Mouse (Mus musculus) hindbrain, embryonic 13.5 days (tissue): ENCODE measurements around the gene Ildr2. TPM values are rescaled to one million over a fixed set of nuclear protein-coding genes. Genes with fewer than 3 reads are reported as not detected.

Source experiments
- ATAC-seq: fragments of 200-750 bp; cut with Nextera tagmentation; 2 replicates; pipeline ENCODE4 v1.8.0; 2017; ENCODE audit warnings: moderate TSS enrichment; ENCODE audit not compliant: low FRiP score
- H3K27ac ChIP-seq: fragments of 300-500 bp; sonication (generic); 2 replicates; pipeline ENCODE4 v1.5.1; 2015; ENCODE audit warnings: inconsistent platforms, mild to moderate bottlenecking, moderate library complexity
- H3K27me3 ChIP-seq: fragments of 300-500 bp; sonication (generic); 2 replicates; pipeline ENCODE4 v1.6.1; 2015; ENCODE audit warnings: mild to moderate bottlenecking, inconsistent platforms
- H3K36me3 ChIP-seq: fragments of 300-500 bp; sonication (generic); 2 replicates; pipeline ENCODE4 v1.6.1; 2015; ENCODE audit warnings: mild to moderate bottlenecking, inconsistent platforms
- H3K4me1 ChIP-seq: fragments of 300-500 bp; sonication (generic); replicated peaks from 2 replicates; pipeline ENCODE4 v1.6.1; 2015; ENCODE audit warnings: inconsistent platforms
- H3K4me2 ChIP-seq: fragments of 300-500 bp; sonication (generic); 2 replicates; pipeline ENCODE4 v1.6.1; 2015; ENCODE audit warnings: inconsistent platforms, mild to moderate bottlenecking, moderate library complexity
- H3K4me3 ChIP-seq: fragments of 300-500 bp; sonication (generic); 2 replicates; pipeline ENCODE4 v1.5.1; 2015; ENCODE audit warnings: mild to moderate bottlenecking, inconsistent platforms
- H3K9ac ChIP-seq: fragments of 300-500 bp; sonication (generic); 2 replicates; pipeline ENCODE4 v1.6.1; 2015; ENCODE audit warnings: mild to moderate bottlenecking, inconsistent platforms
- H3K9me3 ChIP-seq: fragments of 300-500 bp; sonication (generic); 2 replicates; pipeline ENCODE4 v1.6.1; 2016; ENCODE audit warnings: inconsistent platforms
- WGBS: fragments of 180-500 bp; shearing (Covaris S2); methylation state at CpG from one replicate; pipeline ENCODE4 v1.1.7; 2015; 5-methylcytosine and 5-hydroxymethylcytosine counted together
- polyA plus RNA-seq: library from polyadenylated mRNA; unstranded; fragments of >200 nt; fragmentation: Nextera tagmentation; extraction: Ambion mirVana; gene quantifications from 2 replicates; pipeline ENCODE4 v1.2.1, GENCODE M21; 2015

The Ildr2 gene
- polyA plus RNA-seq, 1 experiment from 2014 or later, result 3.6 TPM

DNA sequence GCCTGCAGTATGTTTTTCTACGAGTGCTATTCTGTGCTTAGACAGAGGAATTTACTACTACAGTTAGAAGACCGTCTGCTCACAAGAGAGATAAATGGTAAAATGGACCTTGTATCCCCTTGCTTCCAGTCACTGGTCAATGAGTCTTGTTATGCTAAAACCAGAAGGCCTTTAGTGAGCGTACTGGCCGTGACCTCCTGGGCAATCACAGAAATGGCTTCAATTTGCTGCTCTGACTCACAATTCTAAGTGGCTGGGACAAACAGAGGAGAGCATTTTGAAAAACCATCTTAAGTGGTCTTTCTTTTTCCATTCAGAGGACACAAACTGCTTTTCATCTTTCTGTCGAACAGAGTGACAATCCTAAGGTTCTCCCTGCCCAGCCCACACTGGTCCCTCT, 57.2 kb downstream of the Ildr2 start:
- no peak overlapping the region for H3K9ac ChIP-seq
- H3K36me3 ChIP-seq, result 0 out of 2 replicates have a peak, but pooled peaks cover 2% of the 10 kb centered on the region
- H3K4me3 ChIP-seq, result no peak overlapping the region
- H3K4me1 ChIP-seq, result peaks cover 18% of the 10 kb centered on the region
- peaks cover 19% of the 10 kb centered on the region; the same call in 1 of the 2 replicates for H3K27me3 ChIP-seq
- H3K4me2 ChIP-seq, result no peak overlapping the region
- ATAC-seq, result no peak
- H3K9me3 ChIP-seq, result no peaks in the 10 kb centered on the region
- H3K27ac ChIP-seq, result no peak overlapping the region
- WGBS, result 61% methylated on average over 5 of the region's 5 CpGs

DNA sequence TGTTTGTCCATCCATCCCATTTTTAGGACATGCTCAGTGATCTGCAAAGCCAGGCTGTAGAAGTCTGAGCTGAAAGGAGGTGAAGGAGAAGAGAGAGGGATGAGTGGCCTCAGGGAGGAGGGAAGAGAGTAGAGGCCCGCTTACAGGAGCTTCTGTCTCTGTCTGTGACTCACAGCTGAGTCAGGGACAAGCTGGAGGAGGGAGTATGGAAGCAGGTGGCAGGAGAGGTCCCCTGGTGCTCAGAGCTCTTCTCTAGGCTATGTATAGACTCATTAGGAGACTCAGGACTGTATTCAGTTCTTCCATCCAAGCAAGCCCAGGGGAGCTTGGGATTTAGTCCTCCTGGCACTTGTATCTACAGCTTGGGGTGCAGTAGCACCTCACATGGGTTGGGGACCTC, 59.7 kb downstream of the Ildr2 start:
- Histone ChIP-seq H3K4me3 (no peak overlapping the region), H3K9me3 (no peaks in the 10 kb centered on the region), H3K9ac (no peak overlapping the region), H3K4me1 (peaks cover 13% of the 10 kb centered on the region), H3K36me3 (0 out of 2 replicates have a peak, but pooled peaks cover 2% of the 10 kb centered on the region), H3K27me3 (peaks cover 7% of the 10 kb centered on the region; the same call in 1 of the 2 replicates), H3K27ac (no peak overlapping the region), H3K4me2 (no peak overlapping the region)
- no peak for ATAC-seq
- WGBS, result 56% methylated on average over 1 of the region's 1 CpGs

DNA sequence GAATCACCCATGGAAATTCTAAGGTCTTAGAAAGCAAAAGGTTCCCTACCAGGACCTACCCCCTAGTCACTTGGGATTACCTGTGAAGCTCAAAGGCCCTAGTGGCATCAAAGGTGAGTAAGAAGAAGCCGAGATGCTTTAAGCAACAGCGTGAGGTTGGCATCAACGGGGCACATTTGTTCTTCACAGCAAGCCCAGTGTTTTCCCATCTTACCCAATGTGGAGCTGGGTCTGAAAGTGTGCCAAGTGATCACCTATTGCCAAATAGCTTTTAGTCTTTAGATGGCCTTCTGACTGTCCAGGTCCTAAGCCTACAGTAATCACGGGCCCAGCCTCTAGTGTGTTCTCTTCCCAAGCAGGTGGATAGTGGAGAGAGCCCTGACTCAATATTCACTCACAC, 61.8 kb downstream of the Ildr2 start:
- WGBS, result 92% methylated on average over 4 of the region's 4 CpGs
- Histone ChIP-seq H3K4me1 (no peaks in the 10 kb centered on the region), H3K4me2 (no peak overlapping the region), H3K27ac (no peak overlapping the region), H3K27me3 (no peaks in the 10 kb centered on the region), H3K36me3 (0 out of 2 replicates have a peak, but pooled peaks cover 2% of the 10 kb centered on the region), H3K4me3 (no peak overlapping the region), H3K9ac (no peak overlapping the region), H3K9me3 (no peaks in the 10 kb centered on the region)
- no peak for ATAC-seq

DNA sequence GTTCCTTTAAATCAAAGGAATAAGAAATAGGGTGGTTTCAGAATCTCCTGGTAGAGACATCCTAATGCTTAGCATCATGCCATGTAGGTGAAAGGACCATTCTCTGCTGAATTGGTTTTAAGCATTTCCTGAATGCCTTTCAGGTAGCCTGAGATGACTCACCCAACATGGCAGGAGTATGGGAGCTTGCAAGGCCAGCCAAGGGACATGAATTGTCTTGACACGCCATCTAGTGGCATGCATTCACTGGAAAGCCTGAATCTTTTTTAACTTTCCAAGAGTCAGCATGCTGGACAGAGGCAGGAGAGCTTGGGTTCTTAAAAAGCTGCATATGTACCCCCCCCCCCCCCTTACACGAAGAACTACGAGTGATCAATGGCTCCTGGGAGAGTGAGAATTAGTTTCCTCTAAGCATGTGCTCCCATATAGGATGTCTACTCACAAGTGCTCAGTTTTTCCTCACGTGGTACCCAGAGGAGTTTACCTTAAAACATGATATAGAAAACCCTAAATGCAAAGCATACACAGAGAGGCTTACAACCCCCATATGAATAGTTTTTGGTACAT, 65.3 kb downstream of the Ildr2 start:
- H3K36me3 ChIP-seq, result no peaks in the 10 kb centered on the region
- WGBS, result 13% methylated on average over 4 of the region's 4 CpGs
- no peaks in the 10 kb centered on the region for H3K9me3 ChIP-seq
- H3K4me2 ChIP-seq, result no peak overlapping the region
- H3K27me3 ChIP-seq, result 0 out of 2 replicates have a peak, but pooled peaks cover 3% of the 10 kb centered on the region
- no peak for ATAC-seq
- H3K27ac ChIP-seq, result no peak overlapping the region
- no peaks in the 10 kb centered on the region for H3K4me1 ChIP-seq
- no peak overlapping the region for H3K4me3 ChIP-seq
- H3K9ac ChIP-seq, result no peak overlapping the region

DNA sequence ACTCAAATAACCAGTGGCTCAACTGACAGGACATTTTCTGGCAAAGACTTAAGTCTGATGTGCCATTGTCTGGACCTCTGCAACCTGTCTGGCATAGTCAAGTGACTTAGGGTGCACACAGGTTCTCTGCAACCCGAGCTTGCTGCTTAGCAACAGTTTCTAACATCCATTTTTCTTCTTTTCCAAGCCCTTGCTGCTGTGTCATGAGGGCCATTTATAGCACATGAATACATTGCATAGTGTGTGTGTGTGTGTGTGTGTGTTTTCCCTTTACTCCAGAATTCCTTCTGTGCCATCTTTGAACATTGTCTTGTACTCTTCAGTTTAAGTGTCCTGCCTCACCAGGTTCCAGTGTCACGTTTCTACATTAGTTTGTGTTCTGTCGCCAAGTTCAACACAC, 72.5 kb downstream of the Ildr2 start:
- no peak overlapping the region for H3K27ac ChIP-seq
- WGBS, result 66% methylated on average over 3 of the region's 3 CpGs
- no peaks in the 10 kb centered on the region for H3K9me3 ChIP-seq
- no peak for ATAC-seq
- no peak overlapping the region for H3K9ac ChIP-seq
- 0 out of 2 replicates have a peak, but pooled peaks cover 3% of the 10 kb centered on the region for H3K27me3 ChIP-seq
- H3K4me3 ChIP-seq, result no peak overlapping the region
- H3K4me2 ChIP-seq, result no peak overlapping the region
- H3K36me3 ChIP-seq, result no peaks in the 10 kb centered on the region
- no peaks in the 10 kb centered on the region for H3K4me1 ChIP-seq

DNA sequence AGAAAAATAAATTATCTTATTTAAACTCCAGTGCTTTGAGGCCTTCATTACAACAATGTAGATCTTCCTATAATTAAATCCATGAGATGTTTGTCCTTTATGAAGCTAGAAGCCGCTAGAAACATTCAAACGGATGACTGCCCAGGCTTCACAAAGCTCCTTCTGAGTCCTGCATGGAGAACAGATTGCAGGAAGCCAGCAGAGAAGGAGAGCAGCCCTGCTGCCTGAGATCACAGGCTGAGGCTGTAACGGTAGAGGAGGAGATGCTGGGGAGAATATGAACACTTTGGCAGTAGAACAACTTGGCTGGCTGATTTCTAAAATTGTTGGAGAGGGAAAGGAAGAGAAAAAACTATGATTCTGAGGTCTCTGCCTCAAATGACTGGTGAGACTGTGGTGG, 76.8 kb downstream of the Ildr2 start:
- H3K4me1 ChIP-seq, result no peaks in the 10 kb centered on the region
- no peak overlapping the region for H3K4me3 ChIP-seq
- H3K9me3 ChIP-seq, result no peaks in the 10 kb centered on the region
- H3K4me2 ChIP-seq, result no peak overlapping the region
- WGBS, result 50% methylated on average over 3 of the region's 3 CpGs
- H3K27ac ChIP-seq, result no peak overlapping the region
- H3K27me3 ChIP-seq, result no peaks in the 10 kb centered on the region
- no peak overlapping the region for H3K9ac ChIP-seq
- no peak for ATAC-seq
- no peaks in the 10 kb centered on the region for H3K36me3 ChIP-seq

DNA sequence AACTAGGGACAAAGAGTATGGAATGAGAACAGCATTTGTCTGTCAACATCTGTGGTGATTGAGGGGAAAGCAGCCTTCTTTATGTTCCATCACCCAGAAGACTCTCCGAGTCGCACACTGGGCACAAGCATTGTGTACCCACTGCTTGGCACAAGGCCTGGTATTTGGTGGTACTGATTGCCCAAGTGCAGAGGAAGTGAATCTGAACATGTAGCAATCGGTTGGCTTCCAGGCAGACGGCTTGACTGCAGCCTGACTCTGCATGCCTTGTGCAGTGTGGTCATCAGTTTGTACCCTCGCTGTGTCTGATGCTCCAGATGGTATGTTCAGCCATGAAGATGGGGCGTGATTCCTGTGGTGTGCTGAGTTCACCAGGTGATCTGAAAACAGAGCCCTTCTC, 85.2 kb downstream of the Ildr2 start:
- Histone ChIP-seq H3K4me2 (no peak overlapping the region), H3K36me3 (no peaks in the 10 kb centered on the region), H3K27ac (no peak overlapping the region), H3K9ac (no peak overlapping the region), H3K4me1 (peaks cover under 1% of the 10 kb centered on the region), H3K4me3 (no peak overlapping the region), H3K27me3 (peaks cover 4% of the 10 kb centered on the region), H3K9me3 (no peaks in the 10 kb centered on the region)
- no peak for ATAC-seq
- WGBS, result 83% methylated on average over 6 of the region's 6 CpGs

DNA sequence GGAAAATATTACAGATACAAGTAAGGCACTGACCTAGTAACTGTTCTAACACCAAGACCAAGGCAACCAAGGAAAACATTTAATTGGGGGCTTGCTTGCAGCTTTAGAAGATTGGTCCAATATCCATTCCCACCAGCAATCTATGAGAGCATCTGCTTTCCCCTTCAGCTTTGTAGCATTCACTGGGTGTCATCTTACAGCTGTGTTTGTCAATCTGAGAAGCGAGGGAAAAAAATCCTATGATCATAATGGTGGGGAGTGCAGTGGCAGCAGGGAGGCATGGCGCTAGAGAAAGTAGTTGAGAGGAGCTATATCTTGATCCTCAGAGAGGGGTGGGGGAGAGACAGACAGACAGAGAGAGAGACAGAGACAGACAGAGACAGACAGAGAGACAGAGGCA, 88.1 kb downstream of the Ildr2 start:
- WGBS, result 81% methylated on average over 2 of the region's 2 CpGs
- Histone ChIP-seq H3K9ac (no peak overlapping the region), H3K36me3 (no peaks in the 10 kb centered on the region), H3K27ac (no peak overlapping the region), H3K9me3 (no peaks in the 10 kb centered on the region), H3K4me3 (no peak overlapping the region), H3K4me1 (peaks cover 8% of the 10 kb centered on the region), H3K27me3 (peaks cover 9% of the 10 kb centered on the region), H3K4me2 (no peak overlapping the region)
- no peak for ATAC-seq

DNA sequence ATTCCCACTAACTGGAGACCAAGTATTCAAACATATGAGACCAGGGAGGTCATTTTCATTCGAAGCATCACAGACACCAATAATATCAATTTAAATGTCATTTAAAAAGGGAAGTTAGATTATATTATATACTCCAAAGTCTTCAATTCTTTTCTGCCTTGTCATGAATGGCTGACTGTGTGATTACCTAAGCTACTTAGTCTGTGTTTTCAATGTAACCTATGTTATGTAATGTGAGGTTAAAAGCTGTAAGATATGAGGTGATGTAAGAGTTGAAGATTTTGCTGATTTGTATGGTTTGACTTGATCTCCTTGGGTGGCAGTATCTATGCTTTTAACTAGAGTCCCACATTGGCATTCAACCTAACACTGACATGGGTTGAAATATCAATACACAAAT, 88.6 kb downstream of the Ildr2 start:
- Histone ChIP-seq H3K27me3 (peaks cover 9% of the 10 kb centered on the region), H3K27ac (no peak overlapping the region), H3K4me2 (no peak overlapping the region), H3K9me3 (no peaks in the 10 kb centered on the region), H3K4me3 (no peak overlapping the region), H3K9ac (no peak overlapping the region), H3K4me1 (peaks cover 8% of the 10 kb centered on the region), H3K36me3 (no peaks in the 10 kb centered on the region)
- no peak for ATAC-seq
- WGBS, result 93% methylated on average over 1 of the region's 1 CpGs

DNA sequence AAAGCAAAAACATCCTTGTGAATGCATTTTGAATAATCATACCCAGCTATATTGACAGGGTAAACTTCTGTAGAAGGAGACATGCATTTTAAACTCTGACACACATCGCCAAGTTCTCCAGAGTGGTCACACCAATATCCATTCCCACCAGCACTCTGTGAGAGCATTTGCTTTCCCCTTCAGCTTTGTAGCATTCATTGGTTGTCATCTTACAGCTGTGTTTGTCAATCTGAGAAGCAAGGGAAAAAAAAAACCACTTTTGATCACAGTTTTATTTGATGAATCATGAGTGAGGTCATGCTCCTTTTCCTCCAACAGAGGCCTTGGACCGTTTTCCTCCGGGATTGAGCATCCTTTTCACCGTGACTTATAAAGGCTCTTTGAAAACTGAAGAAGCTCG, 89.6 kb downstream of the Ildr2 start:
- no peak for ATAC-seq
- Histone ChIP-seq H3K4me3 (no peak overlapping the region), H3K4me2 (no peak overlapping the region), H3K36me3 (no peaks in the 10 kb centered on the region), H3K4me1 (peaks cover 8% of the 10 kb centered on the region), H3K9me3 (no peaks in the 10 kb centered on the region), H3K27ac (no peak overlapping the region), H3K27me3 (peaks cover 9% of the 10 kb centered on the region), H3K9ac (no peak overlapping the region)
- 38% methylated on average over 5 of the region's 5 CpGs for WGBS

DNA sequence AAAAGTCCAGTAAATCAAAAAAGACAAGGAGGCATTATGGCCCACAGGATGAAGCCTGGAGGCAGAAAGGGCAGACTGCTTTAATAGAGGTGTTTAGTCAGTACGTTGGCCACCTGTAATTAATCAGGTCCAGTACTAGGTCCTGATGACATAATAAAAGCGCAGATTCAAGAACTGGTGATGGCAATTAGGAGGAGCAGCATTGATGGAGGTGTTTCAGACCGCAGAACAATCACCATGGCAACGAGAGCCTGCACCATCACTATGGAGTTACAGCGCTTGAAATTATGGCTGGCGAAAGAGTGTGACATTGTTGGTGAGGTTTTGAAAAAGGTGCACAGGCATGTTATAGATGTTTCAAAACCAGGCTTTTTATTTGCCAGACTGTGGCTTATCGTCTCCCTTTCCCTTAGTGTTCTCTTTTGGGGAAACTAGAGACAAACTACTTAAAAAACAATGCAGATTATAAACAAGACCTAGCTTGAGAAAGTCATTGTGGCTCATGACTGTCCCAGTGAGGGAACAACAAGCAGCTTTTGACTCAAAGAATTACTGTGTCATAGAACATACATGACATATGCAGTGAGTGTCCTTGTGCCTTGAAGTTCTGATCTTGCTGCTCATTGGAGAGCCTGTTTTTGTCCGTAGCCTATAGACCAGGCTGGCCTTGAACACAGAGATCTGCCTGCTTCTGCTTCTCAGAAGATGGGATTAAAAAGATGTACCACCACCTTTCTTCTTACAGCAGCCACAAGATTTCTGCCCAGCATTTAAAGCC, 90.5 kb downstream of the Ildr2 start:
- H3K4me3 ChIP-seq, result no peak overlapping the region
- peaks cover 9% of the 10 kb centered on the region for H3K27me3 ChIP-seq
- WGBS, result 38% methylated on average over 8 of the region's 8 CpGs
- no peak overlapping the region for H3K9ac ChIP-seq
- H3K36me3 ChIP-seq, result no peaks in the 10 kb centered on the region
- H3K4me2 ChIP-seq, result no peak overlapping the region
- H3K4me1 ChIP-seq, result peaks cover 8% of the 10 kb centered on the region
- H3K9me3 ChIP-seq, result no peaks in the 10 kb centered on the region
- ATAC-seq, result 0 out of 2 replicates have a peak, but pooled peaks have one; percentile 63
- no peak overlapping the region for H3K27ac ChIP-seq

DNA sequence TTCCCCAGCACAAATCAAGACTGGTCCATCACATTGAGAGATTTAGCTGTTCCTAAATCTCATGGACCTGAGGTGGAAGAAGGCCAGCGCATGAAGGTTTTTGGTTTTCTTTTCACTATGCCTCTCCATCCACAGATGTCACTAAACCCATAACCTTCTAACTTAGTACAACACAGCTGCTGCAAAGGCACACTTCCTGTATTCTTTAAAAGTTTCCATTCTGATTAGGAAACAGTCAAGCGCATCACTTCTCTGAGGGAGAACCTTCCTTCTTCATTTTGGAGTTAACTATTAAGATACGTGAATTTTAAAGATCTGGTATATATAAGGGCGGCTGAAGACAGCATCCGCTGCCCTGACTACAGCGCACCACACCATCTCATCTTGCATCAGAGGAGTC, 91.7 kb downstream of the Ildr2 start:
- Histone ChIP-seq H3K4me2 (no peak overlapping the region), H3K4me1 (peaks cover 8% of the 10 kb centered on the region), H3K27me3 (peaks cover 9% of the 10 kb centered on the region), H3K9ac (no peak overlapping the region), H3K4me3 (no peak overlapping the region), H3K27ac (no peak overlapping the region), H3K36me3 (no peaks in the 10 kb centered on the region), H3K9me3 (no peaks in the 10 kb centered on the region)
- no peak for ATAC-seq
- WGBS, result 96% methylated on average over 6 of the region's 6 CpGs

DNA sequence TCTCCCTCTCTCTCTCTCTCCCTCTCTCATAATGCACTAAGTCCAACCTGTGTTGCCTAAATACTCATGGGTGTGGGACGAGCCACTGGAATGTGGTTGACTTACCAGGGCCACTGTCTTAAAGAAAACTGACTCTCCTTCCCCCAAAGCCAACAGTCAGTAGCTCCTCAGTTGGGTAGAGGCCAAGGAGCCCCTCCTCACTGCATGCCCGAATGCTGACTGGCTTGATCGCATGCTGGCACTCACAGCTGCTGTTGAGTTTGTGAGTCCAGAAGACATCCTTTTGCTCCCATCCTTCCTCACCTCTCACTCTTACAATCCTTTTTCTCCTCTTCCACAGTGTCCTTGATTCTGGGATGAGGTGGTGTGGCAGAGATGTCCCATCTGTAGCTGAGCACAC, 93.0 kb downstream of the Ildr2 start:
- Histone ChIP-seq H3K4me3 (no peak overlapping the region), H3K9me3 (no peaks in the 10 kb centered on the region), H3K27ac (no peak overlapping the region), H3K4me1 (peaks cover 8% of the 10 kb centered on the region), H3K4me2 (no peak overlapping the region), H3K36me3 (no peaks in the 10 kb centered on the region), H3K9ac (no peak overlapping the region), H3K27me3 (peaks cover 9% of the 10 kb centered on the region)
- 85% methylated on average over 3 of the region's 3 CpGs for WGBS
- ATAC-seq, result no peak
